9 mouse cellular contexts compared by ENCODE assay signal in genomic region chr5:111510183-111510878, GRCm38 (mm10).
DNase-seq lines count a peak whose midpoint lies in the region; ATAC-seq and TF ChIP-seq lines count a peak whose summit lies in the region.
"Had no signal": no experiment of that assay in that cellular context is flagged by ENCODE, and none has a peak within 500 bp of the region (broad histone marks: within the 10 kb centered on the region; RNA-seq: fewer than 3 reads in every experiment).

No protein-coding gene starts in this region.

- H3K4me3 ChIP-seq in kidney, embryonic 15.5 days (replicated peaks): no peak overlapping the region
- no peak overlapping the region for H3K4me3 ChIP-seq in kidney, adult 2 months (ENCODE audit: insufficient read depth, low read depth, low read length)
- peak overlapping the region in 1 of 2 experiments; percentile 69; a peak in 1 of 4 replicates for H3K4me3 ChIP-seq in MEL (ENCODE audit: control insufficient read depth in 1 of 2, insufficient read depth in 1 of 2, low read depth in 2 of 2, low read length in 2 of 2)
- no peak overlapping the region for H3K4me3 ChIP-seq in liver, postnatal 0 days (ENCODE audit: low read depth, low read length)
- no peak overlapping the region for H3K4me3 ChIP-seq in left cerebral cortex, adult 2 months
- H3K4me3 ChIP-seq: hindbrain, embryonic 15.5 days had no signal

- H3K9me3 ChIP-seq in kidney, embryonic 15.5 days (replicated peaks): no peaks in the 10 kb centered on the region
- no peaks in the 10 kb centered on the region for H3K9me3 ChIP-seq in MEL (replicated peaks; ENCODE audit: insufficient read depth, low read length)
- H3K9me3 ChIP-seq in liver, postnatal 0 days (ENCODE audit: low read length): no peaks in the 10 kb centered on the region
- H3K9me3 ChIP-seq: hindbrain, embryonic 15.5 days had no signal

- intact Hi-C loops in left cerebral cortex, adult 2 months (cut with DNase I): no loop called here

- peaks cover 75% of the 10 kb centered on the region for H3K27me3 ChIP-seq in kidney, embryonic 15.5 days
- no peaks in the 10 kb centered on the region for H3K27me3 ChIP-seq in kidney, adult 2 months (replicated peaks; ENCODE audit: control insufficient read depth, insufficient read depth, low read length)
- H3K27me3 ChIP-seq in MEL (ENCODE audit: control insufficient read depth in 1 of 2, insufficient read depth in 2 of 2, low read length in 2 of 2): no peaks in the 10 kb centered on the region
- H3K27me3 ChIP-seq in liver, postnatal 0 days (ENCODE audit: insufficient read depth, low read length): 0 out of 2 replicates have a peak, but pooled peaks cover 3% of the 10 kb centered on the region

- 77% methylated on average over 5 of the region's 5 CpGs for WGBS in kidney, embryonic 15.5 days
- WGBS in kidney, adult 2 months: 63% methylated on average over 5 of the region's 5 CpGs
- 49% methylated on average over 5 of the region's 5 CpGs for WGBS in liver, postnatal 0 days (ENCODE audit: insufficient replicate concordance)

- no peaks in the 10 kb centered on the region for H3K36me3 ChIP-seq in kidney, embryonic 15.5 days
- no peaks in the 10 kb centered on the region for H3K36me3 ChIP-seq in kidney, adult 2 months (ENCODE audit: control insufficient read depth, insufficient read depth, low read length)
- peaks cover 0 to 28% of the 10 kb centered on the region in 2 experiments; a peak in 2 of 4 replicates for H3K36me3 ChIP-seq in MEL (ENCODE audit: control insufficient read depth in 1 of 2, insufficient read depth in 2 of 2, low read length in 2 of 2)
- H3K36me3 ChIP-seq in liver, postnatal 0 days (replicated peaks; ENCODE audit: insufficient read depth, low read length): no peaks in the 10 kb centered on the region
- H3K36me3 ChIP-seq: hindbrain, embryonic 15.5 days had no signal

- no peak for DNase-seq in kidney, adult 2 months
- DNase-seq in B cell, adult 2 months: peak; percentile 13 to 15
- peak; percentile 75 for DNase-seq in MEL (ENCODE audit: low read depth, low spot score)
- DNase-seq in liver, postnatal 0 days: no peak
- DNase-seq in left cerebral cortex, adult 2 months (ENCODE audit: extremely low spot score in 1 of 2, low spot score in 2 of 2): no peak
- no peak for DNase-seq in cerebellum, adult 8-10 months
- DNase-seq: cerebellum, adult 11-12 months had no signal

- no peak for TF ChIP-seq CTCF in kidney, adult 2 months (conservative IDR thresholded peaks at IDR 0.05; ENCODE audit: insufficient read depth, insufficient read length, low read depth, low read length)
- TF ChIP-seq CTCF in MEL (IDR thresholded peaks at IDR 0.05 in 2 of 3, conservative IDR thresholded peaks at IDR 0.05 in 1 of 3; ENCODE audit: control insufficient read depth in 1 of 3, insufficient read depth in 1 of 3, low read depth in 2 of 3, low read length in 3 of 3, poor library complexity in 1 of 3, severe bottlenecking in 1 of 3): no peak
- TF ChIP-seq CTCF in liver, postnatal 0 days (IDR thresholded peaks at IDR 0.05; ENCODE audit: low read depth): no peak
- TF ChIP-seq CTCF in left cerebral cortex, adult 2 months (IDR thresholded peaks at IDR 0.05): no peak

- no peak for TF ChIP-seq POLR2A in kidney, adult 2 months (IDR thresholded peaks at IDR 0.05; ENCODE audit: low read depth, low read length)
- TF ChIP-seq POLR2A in MEL (IDR thresholded peaks at IDR 0.05; ENCODE audit: control insufficient read depth in 1 of 2, insufficient read depth in 1 of 2, low read depth in 1 of 2, low read length in 2 of 2, poor library complexity in 1 of 2): peak in 1 of 2 experiments; percentile 46; a peak in 1 of 4 replicates

- H3K27ac ChIP-seq in kidney, embryonic 15.5 days: 0 out of 2 replicates have a peak overlapping the region, but pooled peaks have one; percentile 70
- H3K27ac ChIP-seq in kidney, adult 2 months (ENCODE audit: insufficient read depth, low read depth, low read length): no peak overlapping the region
- H3K27ac ChIP-seq in MEL (ENCODE audit: control insufficient read depth, low read depth, low read length): peak overlapping the region; percentile 90
- H3K27ac ChIP-seq in liver, postnatal 0 days (ENCODE audit: low read depth): peak overlapping the region; percentile 67; the same call in 1 of the 2 replicates
- no peak overlapping the region for H3K27ac ChIP-seq in left cerebral cortex, adult 2 months
- H3K27ac ChIP-seq: hindbrain, embryonic 15.5 days had no signal

- TF ChIP-seq EP300 in MEL (IDR thresholded peaks at IDR 0.05; ENCODE audit: low read depth in 1 of 2, low read length in 2 of 2): peak; percentile 43 to 62; a peak in 3 of 4 replicates
- no peak for TF ChIP-seq EP300 in liver, postnatal 0 days (IDR thresholded peaks at IDR 0.05; ENCODE audit: low read depth)

- no peak overlapping the region for H3K4me2 ChIP-seq in kidney, embryonic 15.5 days
- peak overlapping the region; percentile 80; the same call in 1 of the 2 replicates for H3K4me2 ChIP-seq in liver, postnatal 0 days (ENCODE audit: low read depth, low read length)
- H3K4me2 ChIP-seq: hindbrain, embryonic 15.5 days had no signal

- no peak for TF ChIP-seq RAD21 in MEL (IDR thresholded peaks at IDR 0.05; ENCODE audit: low read depth, low read length)

- H3K79me2 ChIP-seq in MEL (ENCODE audit: control insufficient read depth, insufficient read depth, low read length, poor library complexity): no peaks in the 10 kb centered on the region; the same call in 1 of the 2 replicates

- no peak overlapping the region for H3K9ac ChIP-seq in kidney, embryonic 15.5 days
- peak overlapping the region; percentile 76 for H3K9ac ChIP-seq in MEL (ENCODE audit: control insufficient read depth, low read depth, low read length, poor library complexity, severe bottlenecking)
- H3K9ac ChIP-seq in liver, postnatal 0 days (replicated peaks): no peak overlapping the region
- H3K9ac ChIP-seq: hindbrain, embryonic 15.5 days had no signal

- peaks cover 55% of the 10 kb centered on the region for H3K4me1 ChIP-seq in kidney, embryonic 15.5 days
- no peaks in the 10 kb centered on the region; the same call in 1 of the 2 replicates for H3K4me1 ChIP-seq in kidney, adult 2 months (ENCODE audit: control insufficient read depth, insufficient read depth, low read length)
- H3K4me1 ChIP-seq in MEL (ENCODE audit: control insufficient read depth in 1 of 2, insufficient read depth in 2 of 2, low read length in 2 of 2): peaks cover 16 to 62% of the 10 kb centered on the region in 2 experiments
- peaks cover 55% of the 10 kb centered on the region for H3K4me1 ChIP-seq in liver, postnatal 0 days (ENCODE audit: insufficient read depth)

- no peak for ATAC-seq in kidney, embryonic 15.5 days (replicated peaks; ENCODE audit: low FRiP score)
- ATAC-seq in liver, postnatal 0 days: no peak

TF ChIP-seq in MEL, 35 proteins besides CTCF, POLR2A, EP300 and RAD21:
- TF ChIP-seq MAX (IDR thresholded peaks at IDR 0.05; ENCODE audit: low read length): no peak
- TF ChIP-seq TAL1 (IDR thresholded peaks at IDR 0.05; ENCODE audit: low read length): no peak
- no peak for TF ChIP-seq MYB (IDR thresholded peaks at IDR 0.05; ENCODE audit: low read depth, low read length)
- TF ChIP-seq ETS1 (IDR thresholded peaks at IDR 0.05; ENCODE audit: low read depth, low read length): peak; percentile 42; the same call in 1 of the 2 replicates
- TF ChIP-seq MYC (IDR thresholded peaks at IDR 0.05; ENCODE audit: low read depth, low read length): peak; percentile 34; the same call in 1 of the 2 replicates
- TF ChIP-seq CHD2 (IDR thresholded peaks at IDR 0.05; ENCODE audit: low read length): peak; percentile 49; the same call in 1 of the 2 replicates
- peak; percentile 63 for TF ChIP-seq NELFE (IDR thresholded peaks at IDR 0.05; ENCODE audit: low read depth, low read length)
- TF ChIP-seq CHD1 (IDR thresholded peaks at IDR 0.05; ENCODE audit: low read depth, low read length): no peak
- no peak for TF ChIP-seq E2F4 (IDR thresholded peaks at IDR 0.05; ENCODE audit: borderline replicate concordance, low read depth, low read length)
- TF ChIP-seq MEF2A (IDR thresholded peaks at IDR 0.05; ENCODE audit: extremely low read depth, insufficient replicate concordance, low read depth, low read length, poor library complexity, severe bottlenecking): no peak
- TF ChIP-seq MXI1 (IDR thresholded peaks at IDR 0.05; ENCODE audit: low read depth, low read length): 0 out of 2 replicates have a peak, but pooled peaks have one; percentile 21
- TF ChIP-seq USF2 (IDR thresholded peaks at IDR 0.05; ENCODE audit: borderline replicate concordance in 1 of 2, insufficient read depth in 1 of 2, low read depth in 1 of 2, low read length in 2 of 2): no peak
- TF ChIP-seq ZKSCAN1 (IDR thresholded peaks at IDR 0.05; ENCODE audit: low read depth, low read length): no peak
- no peak for TF ChIP-seq JUND (IDR thresholded peaks at IDR 0.05; ENCODE audit: low read depth, low read length)
- TF ChIP-seq TCF12 (IDR thresholded peaks at IDR 0.05; ENCODE audit: low read depth, low read length): peak; percentile 28; the same call in 1 of the 2 replicates
- TF ChIP-seq TBP (IDR thresholded peaks at IDR 0.05; ENCODE audit: low read depth, low read length): peak; percentile 60; the same call in 1 of the 2 replicates
- peak; percentile 52; the same call in 1 of the 2 replicates for TF ChIP-seq MAZ (IDR thresholded peaks at IDR 0.05; ENCODE audit: low read depth, low read length)

Comparison
In these comparisons a context has a peak if more than half of its experiments do, and no peak if none do; other contexts are left out.
1. H3K27ac ChIP-seq: peak in kidney, embryonic 15.5 days (single experiment), MEL (single experiment) and liver, postnatal 0 days (single experiment); none in kidney, adult 2 months (single experiment) and left cerebral cortex, adult 2 months (single experiment).
2. DNase-seq: peak in B cell, adult 2 months (2 of 2) and MEL (single experiment); none in kidney, adult 2 months (single experiment), liver, postnatal 0 days (single experiment), left cerebral cortex, adult 2 months (0 of 2) and cerebellum, adult 8-10 months (single experiment).